Mouse (Mus musculus) layer of hippocampus, adult 8-10 months (tissue): ENCODE results near the gene Olfr1309. TPM values are rescaled to one million over a fixed set of nuclear protein-coding genes. Genes with fewer than 3 reads are reported as not detected.
"Not testable (repeated sequence)": the region's sequence is repeated elsewhere in the genome, so short reads cannot be mapped to it uniquely, and the experiment has no call there.

Experiments
- DNase-seq, 2 experiments: peaks; one replicate each; pipeline ENCODE4 v3.0.0; 2022; ENCODE audit warnings: low spot score in 2 of 2
- total RNA-seq, 4 experiments: library from RNA; stranded (reverse); gene quantifications; 2 replicates each; pipeline ENCODE4 v1.2.4; 2022

The Olfr1309 gene
- not detected for total RNA-seq

GRCm38 (mm10) chr2:111990181-111990580, at the start of gene Olfr1309:
TSS of gene Olfr1309 (minus strand) at chr2:111990281.
- no peak for DNase-seq

- not testable (repeated sequence) for DNase-seq
Measured at GRCm38 (mm10) chr2:112026971-112027370, 36.9 kb upstream of the Olfr1309 start.

- DNase-seq: no peak
Measured at GRCm38 (mm10) chr2:112024312-112024711, 34.2 kb upstream of the Olfr1309 start, which contains the start of gene Olfr1311. TSS of gene Olfr1311 (minus strand) at chr2:112024412.

- DNase-seq: no peak
Measured at GRCm38 (mm10) chr2:112014900-112015299, 24.8 kb upstream of the Olfr1309 start.

- DNase-seq: no peak
Measured at GRCm38 (mm10) chr2:112012608-112013007, 22.5 kb upstream of the Olfr1309 start, which contains the start of gene Olfr1310. TSS of gene Olfr1310 (minus strand) at chr2:112012708.

GRCm38 (mm10) chr2:111964844-111965243, 25.2 kb downstream of the Olfr1309 start, which contains the start of gene Olfr1308:
TSS of gene Olfr1308 (minus strand) at chr2:111964944.
- DNase-seq: no peak

GRCm38 (mm10) chr2:111949340-111949739, 40.7 kb downstream of the Olfr1309 start, which contains the start of gene Olfr1307:
TSS of gene Olfr1307 (minus strand) at chr2:111949440.
- DNase-seq: no peak

Other genes starting within 250 kb of the Olfr1309 start
- not detected for gene Olfr1301, start 239.3 kb downstream of the Olfr1309 start, total RNA-seq
- not detected for gene Olfr1302, start 212.9 kb downstream of the Olfr1309 start, total RNA-seq
- gene Olfr1303, start 169.9 kb downstream of the Olfr1309 start, total RNA-seq: not detected
- not detected for gene Olfr1305, start 113.1 kb downstream of the Olfr1309 start, total RNA-seq
- not detected for gene Olfr1306, start 74.0 kb downstream of the Olfr1309 start, total RNA-seq
- gene Olfr1307, start 40.8 kb downstream of the Olfr1309 start, total RNA-seq: under 1 TPM; 0.02 to 0.05 (median 0.04) TPM
- not detected for gene Olfr1308, start 25.3 kb downstream of the Olfr1309 start, total RNA-seq
- not detected for gene Olfr1310, start 22.4 kb upstream of the Olfr1309 start, total RNA-seq
- gene Olfr1311, start 34.1 kb upstream of the Olfr1309 start, total RNA-seq: not detected
- not detected for gene Olfr1312, start 60.0 kb upstream of the Olfr1309 start, total RNA-seq
- not detected for gene Olfr1313, start 87.6 kb upstream of the Olfr1309 start, total RNA-seq
- gene Olfr1314, start 106.5 kb upstream of the Olfr1309 start, total RNA-seq: not detected
- not detected for gene Olfr1315-ps1, start 125.2 kb upstream of the Olfr1309 start, total RNA-seq
- gene Olfr1316, start 144.7 kb upstream of the Olfr1309 start, total RNA-seq: not detected
- gene Olfr1317, start 150.0 kb upstream of the Olfr1309 start, total RNA-seq: not detected
- gene Olfr1318, start 163.9 kb upstream of the Olfr1309 start, total RNA-seq: not detected
- 10 to 100 TPM; 82.2 to 88.5 (median 84.5) TPM for gene Lpcat4, start 249.2 kb upstream of the Olfr1309 start, total RNA-seq